In the genomic region with DNA sequence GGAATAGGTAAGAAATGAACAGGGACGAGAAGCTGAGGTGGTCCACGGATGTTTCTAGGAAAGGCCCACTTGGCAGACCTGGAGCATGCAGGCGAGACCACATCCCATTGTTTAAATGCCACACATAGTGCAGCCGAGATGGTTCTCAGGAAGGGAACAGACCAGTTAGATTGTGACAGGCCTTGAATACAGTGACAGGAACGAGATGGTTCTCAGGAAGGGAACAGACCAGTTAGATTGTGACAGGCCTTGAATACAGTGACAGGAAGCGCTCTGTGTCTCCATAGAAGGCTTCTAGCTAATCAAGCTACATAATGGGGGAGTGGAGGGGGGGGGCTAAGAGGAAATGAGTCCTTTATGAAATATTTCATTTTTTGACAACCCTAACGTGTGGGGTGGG, we compare ENCODE assay signal across 20 mouse cellular contexts. TPM values are rescaled to one million over a fixed set of nuclear protein-coding genes. Genes with fewer than 3 reads are reported as not detected.
DNase-seq lines count a peak whose midpoint lies in the region; ATAC-seq lines count a peak whose summit lies in the region.
"Had no signal": no experiment of that assay in that cellular context is flagged by ENCODE, and none has a peak within 500 bp of the region (broad histone marks: within the 10 kb centered on the region; RNA-seq: fewer than 3 reads in every experiment).

No protein-coding gene starts in this region.

- H3K36me3 ChIP-seq in heart, embryonic 12.5 days: peaks cover 2% of the 10 kb centered on the region; the same call in 1 of the 2 replicates
- H3K36me3 ChIP-seq in liver, embryonic 11.5 days (ENCODE audit: control insufficient read depth, insufficient read depth, low read length): no peaks in the 10 kb centered on the region
- no peaks in the 10 kb centered on the region for H3K36me3 ChIP-seq in kidney, embryonic 16.5 days (ENCODE audit: insufficient read depth, low read length)
- no peaks in the 10 kb centered on the region for H3K36me3 ChIP-seq in forebrain, embryonic 15.5 days
- H3K36me3 ChIP-seq in embryonic facial prominence, embryonic 10.5 days (replicated peaks): no peaks in the 10 kb centered on the region
- H3K36me3 ChIP-seq: embryonic facial prominence, embryonic 15.5 days; liver, embryonic 15.5 days; neural tube, embryonic 13.5 days had no signal

- no peak overlapping the region for H3K4me3 ChIP-seq in heart, embryonic 12.5 days
- H3K4me3 ChIP-seq in liver, embryonic 11.5 days (ENCODE audit: low read depth, low read length): no peak overlapping the region
- no peak overlapping the region for H3K4me3 ChIP-seq in kidney, embryonic 16.5 days (ENCODE audit: low read length)
- H3K4me3 ChIP-seq in forebrain, embryonic 15.5 days: no peak overlapping the region
- no peak overlapping the region for H3K4me3 ChIP-seq in embryonic facial prominence, embryonic 10.5 days
- H3K4me3 ChIP-seq: embryonic facial prominence, embryonic 15.5 days; left cerebral cortex, adult 2 months; liver, embryonic 15.5 days; neural tube, embryonic 13.5 days had no signal

- WGBS in heart, embryonic 12.5 days: 46% methylated on average over 7 of the region's 7 CpGs
- WGBS in liver, embryonic 11.5 days: 60% methylated on average over 7 of the region's 7 CpGs
- WGBS in kidney, embryonic 16.5 days: 62% methylated on average over 7 of the region's 7 CpGs
- WGBS in forebrain, embryonic 15.5 days: 69% methylated on average over 7 of the region's 7 CpGs
- 77% methylated on average over 7 of the region's 7 CpGs for WGBS in embryonic facial prominence, embryonic 10.5 days

- peak overlapping the region; percentile 17 for H3K27ac ChIP-seq in heart, embryonic 12.5 days (ENCODE audit: poor library complexity, severe bottlenecking)
- H3K27ac ChIP-seq in liver, embryonic 11.5 days (ENCODE audit: low read depth, low read length): no peak overlapping the region
- peak overlapping the region; percentile 34; the same call in 1 of the 2 replicates for H3K27ac ChIP-seq in kidney, embryonic 16.5 days (ENCODE audit: low read length)
- no peak overlapping the region for H3K27ac ChIP-seq in forebrain, embryonic 15.5 days (replicated peaks)
- no peak overlapping the region for H3K27ac ChIP-seq in embryonic facial prominence, embryonic 10.5 days (replicated peaks)
- H3K27ac ChIP-seq: embryonic facial prominence, embryonic 15.5 days; hindbrain, embryonic 14.5 days; left cerebral cortex, adult 2 months; liver, embryonic 15.5 days; neural tube, embryonic 13.5 days had no signal

- 0 out of 2 replicates have a peak, but pooled peaks cover 12% of the 10 kb centered on the region for H3K4me1 ChIP-seq in heart, embryonic 12.5 days (replicated peaks)
- H3K4me1 ChIP-seq in liver, embryonic 11.5 days (replicated peaks; ENCODE audit: control insufficient read depth, insufficient read depth, low read length): no peaks in the 10 kb centered on the region
- H3K4me1 ChIP-seq in kidney, embryonic 16.5 days (ENCODE audit: insufficient read depth, low read length): peaks cover 6% of the 10 kb centered on the region; the same call in 1 of the 2 replicates
- no peaks in the 10 kb centered on the region; the same call in 1 of the 2 replicates for H3K4me1 ChIP-seq in forebrain, embryonic 15.5 days
- H3K4me1 ChIP-seq in embryonic facial prominence, embryonic 10.5 days: 0 out of 2 replicates have a peak, but pooled peaks cover 2% of the 10 kb centered on the region
- H3K4me1 ChIP-seq: embryonic facial prominence, embryonic 15.5 days; liver, embryonic 15.5 days; neural tube, embryonic 13.5 days had no signal

- intact Hi-C loops in heart, postnatal 14 days (cut with DNase I): no loop called here

- H3K4me2 ChIP-seq in heart, embryonic 12.5 days: no peak overlapping the region
- no peak overlapping the region for H3K4me2 ChIP-seq in liver, embryonic 11.5 days
- H3K4me2 ChIP-seq in kidney, embryonic 16.5 days (replicated peaks; ENCODE audit: low read depth, low read length): no peak overlapping the region
- H3K4me2 ChIP-seq in forebrain, embryonic 15.5 days (replicated peaks): no peak overlapping the region
- H3K4me2 ChIP-seq: embryonic facial prominence, embryonic 15.5 days; hindbrain, embryonic 14.5 days; liver, embryonic 15.5 days; neural tube, embryonic 13.5 days had no signal

- ATAC-seq in heart, embryonic 12.5 days (ENCODE audit: insufficient number of reproducible peaks, low FRiP score): no peak
- ATAC-seq in liver, embryonic 11.5 days (replicated peaks; ENCODE audit: low FRiP score): peak; percentile 54; the same call in 1 of the 2 replicates
- ATAC-seq in kidney, embryonic 16.5 days (ENCODE audit: low FRiP score, low TSS enrichment): peak; percentile 51
- no peak for ATAC-seq in forebrain, embryonic 15.5 days (replicated peaks)
- ATAC-seq: forebrain, embryonic 14.5 days; midbrain, embryonic 16.5 days had no signal

- H3K27me3 ChIP-seq in heart, embryonic 12.5 days (replicated peaks): no peaks in the 10 kb centered on the region
- no peaks in the 10 kb centered on the region for H3K27me3 ChIP-seq in liver, embryonic 11.5 days (replicated peaks; ENCODE audit: control insufficient read depth, insufficient read depth, low read length)
- H3K27me3 ChIP-seq in kidney, embryonic 16.5 days (ENCODE audit: insufficient read depth, low read length): no peaks in the 10 kb centered on the region
- no peaks in the 10 kb centered on the region for H3K27me3 ChIP-seq in forebrain, embryonic 15.5 days
- no peaks in the 10 kb centered on the region for H3K27me3 ChIP-seq in embryonic facial prominence, embryonic 10.5 days (replicated peaks; ENCODE audit: low read depth, poor library complexity, severe bottlenecking)
- H3K27me3 ChIP-seq: embryonic facial prominence, embryonic 15.5 days; liver, embryonic 15.5 days; neural tube, embryonic 13.5 days had no signal

- DNase-seq in heart, postnatal 14 days: no peak
- no peak for DNase-seq in liver, embryonic 11.5 days (ENCODE audit: low spot score)
- DNase-seq in liver: no peak
- peak; percentile 30 for DNase-seq in lung, postnatal 36 days
- no peak for DNase-seq in embryonic facial prominence, embryonic 10.5 days (ENCODE audit: low spot score)
- DNase-seq: adrenal gland, postnatal 25 days; B cell, adult 2 months; gastrocnemius, postnatal 14 days; thymus, postnatal 25 days had no signal

- no peak overlapping the region for H3K9ac ChIP-seq in heart, embryonic 12.5 days
- no peak overlapping the region for H3K9ac ChIP-seq in liver, embryonic 11.5 days (ENCODE audit: low read depth, low read length)
- H3K9ac ChIP-seq in kidney, embryonic 16.5 days (replicated peaks; ENCODE audit: low read length): no peak overlapping the region
- H3K9ac ChIP-seq in forebrain, embryonic 15.5 days (replicated peaks): no peak overlapping the region
- H3K9ac ChIP-seq: embryonic facial prominence, embryonic 15.5 days; hindbrain, embryonic 14.5 days; liver, embryonic 15.5 days; neural tube, embryonic 13.5 days had no signal

- no peaks in the 10 kb centered on the region for H3K9me3 ChIP-seq in heart, embryonic 12.5 days (replicated peaks)
- no peaks in the 10 kb centered on the region for H3K9me3 ChIP-seq in liver, embryonic 11.5 days (ENCODE audit: control insufficient read depth, low read length)
- no peaks in the 10 kb centered on the region for H3K9me3 ChIP-seq in kidney, embryonic 16.5 days (ENCODE audit: low read length)
- H3K9me3 ChIP-seq in forebrain, embryonic 15.5 days: no peaks in the 10 kb centered on the region
- no peaks in the 10 kb centered on the region for H3K9me3 ChIP-seq in embryonic facial prominence, embryonic 10.5 days
- H3K9me3 ChIP-seq: embryonic facial prominence, embryonic 15.5 days; G1E; liver, embryonic 15.5 days; neural tube, embryonic 13.5 days had no signal

RNA-seq across cellular contexts. Expression of a gene that starts 26.6 kb away (rescaled TPM):
- 27.5 and 30.1 TPM in 2 replicates for polyA plus RNA-seq in heart, embryonic 12.5 days (2016; fragmentation: Nextera tagmentation; extraction: Ambion mirVana)
- total RNA-seq in heart, postnatal 14 days (2021): 10 to 100 TPM; 54.0 to 56.2 TPM
- polyA plus RNA-seq in liver, embryonic 11.5 days (2014; fragmentation: Nextera tagmentation; extraction: Ambion mirVana): 70.5 and 71.3 TPM in 2 replicates
- 51.4 and 56.3 TPM in 2 replicates for polyA plus RNA-seq in kidney, embryonic 16.5 days (2015; fragmentation: Nextera tagmentation; extraction: Ambion mirVana)
- 41.8 and 42.6 TPM in 2 replicates for polyA plus RNA-seq in forebrain, embryonic 15.5 days (2015; fragmentation: Nextera tagmentation; extraction: Ambion mirVana)
- 58.1 and 64.6 TPM in 2 replicates for polyA plus RNA-seq in embryonic facial prominence, embryonic 10.5 days (2016; fragmentation: Nextera tagmentation; extraction: Ambion mirVana)

Comparison
In these comparisons a context has a peak if more than half of its experiments do, and no peak if none do; other contexts are left out.
1. ATAC-seq: peak in liver, embryonic 11.5 days (single experiment) and kidney, embryonic 16.5 days (single experiment); none in heart, embryonic 12.5 days (single experiment) and forebrain, embryonic 15.5 days (single experiment).
2. H3K27ac ChIP-seq: peak in heart, embryonic 12.5 days (single experiment) and kidney, embryonic 16.5 days (single experiment); none in liver, embryonic 11.5 days (single experiment), forebrain, embryonic 15.5 days (single experiment) and embryonic facial prominence, embryonic 10.5 days (single experiment).